Mouse (Mus musculus): ENCODE measurements around the gene Sec23ip. TPM values are rescaled to one million over a fixed set of nuclear protein-coding genes. Genes with fewer than 3 reads are reported as not detected.
"Not testable (repeated sequence)": the region's sequence is repeated elsewhere in the genome, so short reads cannot be mapped to it uniquely, and the experiment has no call there.

Sec23ip gene
- 18.9 and 25.3 TPM in 2 replicates for total RNA-seq (2012; rRNA removed)

GRCm38 (mm10) chr7:128744684-128745485, at the start of gene Sec23ip:
Gene Sec23ip, plus strand, starts transcription at chr7:128744943.
- H3K36me3 ChIP-seq (ENCODE audit: control insufficient read depth, insufficient read depth, low read length, poor library complexity, severe bottlenecking), result peaks cover under 1% of the 10 kb centered on the region; the same call in 1 of the 2 replicates
- H3K4me1 ChIP-seq (ENCODE audit: control insufficient read depth in 2 of 2, insufficient read depth in 2 of 2, low read length in 2 of 2, poor library complexity in 1 of 2), result peaks cover 0 to 6% of the 10 kb centered on the region in 2 experiments; a peak in 2 of 4 replicates
- in situ Hi-C loops (cut with MboI; ENCODE audit: low sequenced_read_pairs in 2 of 2, unreplicated experiment in 2 of 2), result no loop called here
- H3K9me3 ChIP-seq (ENCODE audit: control insufficient read depth, insufficient read depth, low read depth, low read length), result no peaks in the 10 kb centered on the region
- peak within 1 kb of the TSS; percentile 95 for H3K9ac ChIP-seq (ENCODE audit: insufficient read depth, low read depth, low read length, poor library complexity, severe bottlenecking)
- peak within 1 kb of the TSS; percentile 65 to 94 for H3K4me3 ChIP-seq (ENCODE audit: insufficient read depth in 1 of 2, low read depth in 1 of 2, low read length in 2 of 2, poor library complexity in 1 of 2, severe bottlenecking in 1 of 2)
- peak; percentile 99 for DNase-seq (ENCODE audit: low read depth, low spot score)
- H3K27ac ChIP-seq (ENCODE audit: insufficient read depth, low read depth, low read length, poor library complexity, severe bottlenecking), result peak within 1 kb of the TSS; percentile 30
- TF ChIP-seq MAFK (IDR thresholded peaks at IDR 0.05; ENCODE audit: insufficient read depth, low read depth, low read length), result no peak
- TF ChIP-seq ZNF384 (IDR thresholded peaks at IDR 0.05; ENCODE audit: low read depth, low read length), result no peak
- peak; percentile 95 for TF ChIP-seq HCFC1 (IDR thresholded peaks at IDR 0.05; ENCODE audit: borderline replicate concordance, insufficient read depth, low read length)
- TF ChIP-seq CHD2 (IDR thresholded peaks at IDR 0.05; ENCODE audit: low read depth, low read length), result peak; percentile 100

GRCm38 (mm10) chr7:128699959-128700358, 44.8 kb upstream of the Sec23ip start:
- not testable (repeated sequence) for H3K27ac ChIP-seq (ENCODE audit: insufficient read depth, low read depth, low read length, poor library complexity, severe bottlenecking); H3K9me3 ChIP-seq (ENCODE audit: control insufficient read depth, insufficient read depth, low read depth, low read length); H3K4me1 ChIP-seq (ENCODE audit: control insufficient read depth in 2 of 2, insufficient read depth in 2 of 2, low read length in 2 of 2, poor library complexity in 1 of 2); H3K4me3 ChIP-seq (ENCODE audit: insufficient read depth in 1 of 2, low read depth in 1 of 2, low read length in 2 of 2, poor library complexity in 1 of 2, severe bottlenecking in 1 of 2); H3K9ac ChIP-seq (ENCODE audit: insufficient read depth, low read depth, low read length, poor library complexity, severe bottlenecking); DNase-seq (ENCODE audit: low read depth, low spot score)
- in situ Hi-C loops (cut with MboI; ENCODE audit: low sequenced_read_pairs in 2 of 2, unreplicated experiment in 2 of 2), result loop anchor here (10.0 to 25.0 kb wide), 2 partner anchors 288 to 325 kb away; partner anchors contain the start of gene Rgs10 (in 1 of the 2)
- H3K36me3 ChIP-seq (ENCODE audit: control insufficient read depth, insufficient read depth, low read length, poor library complexity, severe bottlenecking), result peaks cover 52% of the 10 kb centered on the region

- H3K9me3 ChIP-seq (ENCODE audit: control insufficient read depth, insufficient read depth, low read depth, low read length), result no peaks in the 10 kb centered on the region
- no peak overlapping the region for H3K27ac ChIP-seq (ENCODE audit: insufficient read depth, low read depth, low read length, poor library complexity, severe bottlenecking)
- in situ Hi-C loops (cut with MboI; ENCODE audit: low sequenced_read_pairs in 2 of 2, unreplicated experiment in 2 of 2), result no loop called here
- peaks cover 53% of the 10 kb centered on the region for H3K36me3 ChIP-seq (ENCODE audit: control insufficient read depth, insufficient read depth, low read length, poor library complexity, severe bottlenecking)
- no peaks in the 10 kb centered on the region for H3K4me1 ChIP-seq (ENCODE audit: control insufficient read depth in 2 of 2, insufficient read depth in 2 of 2, low read length in 2 of 2, poor library complexity in 1 of 2)
- no peak overlapping the region for H3K4me3 ChIP-seq (ENCODE audit: insufficient read depth in 1 of 2, low read depth in 1 of 2, low read length in 2 of 2, poor library complexity in 1 of 2, severe bottlenecking in 1 of 2)
- DNase-seq (ENCODE audit: low read depth, low spot score), result no peak
- H3K9ac ChIP-seq (ENCODE audit: insufficient read depth, low read depth, low read length, poor library complexity, severe bottlenecking), result no peak overlapping the region
- TF ChIP-seq MAFK (IDR thresholded peaks at IDR 0.05; ENCODE audit: insufficient read depth, low read depth, low read length) (no peak), ZC3H11A (IDR thresholded peaks at IDR 0.05; ENCODE audit: borderline replicate concordance, low read depth, low read length) (peak; percentile 84), HCFC1 (IDR thresholded peaks at IDR 0.05; ENCODE audit: borderline replicate concordance, insufficient read depth, low read length) (no peak), ZNF384 (IDR thresholded peaks at IDR 0.05; ENCODE audit: low read depth, low read length) (no peak)
These were observed 39.0 kb upstream of the Sec23ip start for GRCm38 (mm10) chr7:128705735-128706134.

- no peak overlapping the region for H3K9ac ChIP-seq (ENCODE audit: insufficient read depth, low read depth, low read length, poor library complexity, severe bottlenecking)
- H3K9me3 ChIP-seq (ENCODE audit: control insufficient read depth, insufficient read depth, low read depth, low read length), result no peaks in the 10 kb centered on the region
- TF ChIP-seq ZNF384 (IDR thresholded peaks at IDR 0.05; ENCODE audit: low read depth, low read length), result no peak
- peaks cover 32% of the 10 kb centered on the region for H3K36me3 ChIP-seq (ENCODE audit: control insufficient read depth, insufficient read depth, low read length, poor library complexity, severe bottlenecking)
- H3K4me3 ChIP-seq (ENCODE audit: insufficient read depth in 1 of 2, low read depth in 1 of 2, low read length in 2 of 2, poor library complexity in 1 of 2, severe bottlenecking in 1 of 2), result no peak overlapping the region
- in situ Hi-C loops (cut with MboI; ENCODE audit: low sequenced_read_pairs in 2 of 2, unreplicated experiment in 2 of 2), result no loop called here
- H3K4me1 ChIP-seq (ENCODE audit: control insufficient read depth in 2 of 2, insufficient read depth in 2 of 2, low read length in 2 of 2, poor library complexity in 1 of 2), result no peaks in the 10 kb centered on the region
- no peak overlapping the region for H3K27ac ChIP-seq (ENCODE audit: insufficient read depth, low read depth, low read length, poor library complexity, severe bottlenecking)
- no peak for DNase-seq (ENCODE audit: low read depth, low spot score)
These were observed 26.8 kb upstream of the Sec23ip start for GRCm38 (mm10) chr7:128717991-128718390.

- in situ Hi-C loops (cut with MboI; ENCODE audit: low sequenced_read_pairs in 2 of 2, unreplicated experiment in 2 of 2), result no loop called here
- Histone ChIP-seq H3K36me3 (ENCODE audit: control insufficient read depth, insufficient read depth, low read length, poor library complexity, severe bottlenecking) (peaks cover 10% of the 10 kb centered on the region), H3K4me1 (ENCODE audit: control insufficient read depth in 2 of 2, insufficient read depth in 2 of 2, low read length in 2 of 2, poor library complexity in 1 of 2) (peaks cover 10 to 12% of the 10 kb centered on the region in 2 experiments; a peak in 3 of 4 replicates), H3K4me3 (ENCODE audit: insufficient read depth in 1 of 2, low read depth in 1 of 2, low read length in 2 of 2, poor library complexity in 1 of 2, severe bottlenecking in 1 of 2) (0 out of 4 replicates have a peak overlapping the region, but pooled peaks of 1 of the 2 experiments have one; percentile 21), H3K9me3 (ENCODE audit: control insufficient read depth, insufficient read depth, low read depth, low read length) (no peaks in the 10 kb centered on the region), H3K9ac (ENCODE audit: insufficient read depth, low read depth, low read length, poor library complexity, severe bottlenecking) (no peak overlapping the region), H3K27ac (ENCODE audit: insufficient read depth, low read depth, low read length, poor library complexity, severe bottlenecking) (no peak overlapping the region)
- no peak for TF ChIP-seq ZC3H11A (IDR thresholded peaks at IDR 0.05; ENCODE audit: borderline replicate concordance, low read depth, low read length)
- TF ChIP-seq HCFC1 (IDR thresholded peaks at IDR 0.05; ENCODE audit: borderline replicate concordance, insufficient read depth, low read length), result no peak
- TF ChIP-seq ZNF384 (IDR thresholded peaks at IDR 0.05; ENCODE audit: low read depth, low read length), result no peak
- TF ChIP-seq CHD2 (IDR thresholded peaks at IDR 0.05; ENCODE audit: low read depth, low read length), result no peak
- no peak for TF ChIP-seq MAFK (IDR thresholded peaks at IDR 0.05; ENCODE audit: insufficient read depth, low read depth, low read length)
- DNase-seq (ENCODE audit: low read depth, low spot score), result peak; percentile 78
These were observed 20.0 kb upstream of the Sec23ip start for GRCm38 (mm10) chr7:128724761-128725160.

All from ES-E14 (cell line).